Mouse (Mus musculus) T-helper 17 cell (primary cell): Measurements from ENCODE around the gene Axin1.

ENCODE experiments used
- in situ Hi-C, 2 experiments: fragments of 300-600 bp; cut with MboI, MseI; formaldehyde crosslinking; loops; 1 replicate in 1 of 2; 2 replicates in 1 of 2; pipeline ENCODE4 v1.15.1; 2025; ENCODE audit warnings: high pct_unique_total_duplicates in 2 of 2

The Axin1 gene

GRCm38 (mm10) chr17:26239551-26239950, 101.1 kb downstream of the Axin1 start:
- in situ Hi-C loops, result no loop called here

- in situ Hi-C loops, result no loop called here
Measured at GRCm38 (mm10) chr17:26240120-26240790, 101.8 kb downstream of the Axin1 start.

- in situ Hi-C loops, result no loop called here
Measured at GRCm38 (mm10) chr17:26240990-26241389, 102.5 kb downstream of the Axin1 start.

GRCm38 (mm10) chr17:26243471-26244100, 105.1 kb downstream of the Axin1 start:
- in situ Hi-C loops, result no loop called here

GRCm38 (mm10) chr17:26244101-26244841, 105.8 kb downstream of the Axin1 start, which contains the start of gene Fam234a:
TSS of gene Fam234a (minus strand) at chr17:26244242.
- in situ Hi-C loops, result no loop called here
